Mouse (Mus musculus): Measurements from ENCODE around the gene Bysl. TPM values are rescaled to one million over a fixed set of nuclear protein-coding genes. Genes with fewer than 3 reads are reported as not detected.

Gene Bysl
- total RNA-seq, 2 experiments from 2014 or later: 18.3 to 18.7 TPM

- DNase-seq (ENCODE audit: low spot score in 2 of 2): no peak
Measured at GRCm38 (mm10) chr17:47552994-47553393, 58.3 kb downstream of the Bysl start.

DNA sequence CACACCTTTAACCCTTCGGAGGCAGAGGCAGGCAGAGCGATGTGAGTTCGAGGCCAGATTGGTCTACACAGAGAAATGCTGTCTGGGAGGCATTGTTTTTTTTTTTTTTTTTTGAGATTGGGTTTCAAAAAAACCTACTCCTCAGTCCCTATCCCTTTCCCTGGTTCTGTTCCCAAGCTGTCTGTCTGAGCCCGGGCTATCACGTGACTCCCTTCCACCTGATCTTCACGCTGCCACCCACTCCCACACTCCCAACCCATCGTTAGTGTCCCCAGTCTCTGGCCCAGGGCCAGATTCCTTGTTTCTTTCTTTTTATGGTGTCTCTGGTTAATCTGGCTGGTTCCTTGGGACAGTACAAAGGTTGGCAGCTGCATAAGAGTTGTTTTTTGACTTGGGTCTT lies 60.2 kb downstream of the Bysl start:
- no peak for DNase-seq (ENCODE audit: low spot score in 2 of 2)

Other genes starting within 250 kb of the Bysl start
- 10 to 100 TPM; 30.0 to 33.6 TPM for gene Mrps10, start 242.6 kb downstream of the Bysl start, total RNA-seq (2021)
- gene Guca1b, start 226.1 kb downstream of the Bysl start, total RNA-seq (2021): 1 to 10 TPM; 1.7 to 2.8 TPM
- gene Guca1a, start 210.9 kb downstream of the Bysl start, total RNA-seq (2021): under 1 TPM in 1 of 2 experiments, not detected in 1; 0.40 TPM
- gene AI661453, start 174.9 kb downstream of the Bysl start, total RNA-seq (2021): under 1 TPM; 0.46 to 0.54 TPM
- under 1 TPM in 1 of 2 experiments, not detected in 1; 0.21 TPM for gene 1700001C19Rik, start 174.1 kb downstream of the Bysl start, total RNA-seq (2021)
- 10 to 100 TPM; 16.8 to 19.1 TPM for gene Taf8, start 109.2 kb downstream of the Bysl start, total RNA-seq (2021)
- gene Ccnd3, start 106.4 kb downstream of the Bysl start, total RNA-seq (2021): 10 to 100 TPM; 33.6 to 40.7 TPM
- gene Med20, start 90 bp upstream of the Bysl start, total RNA-seq (2021): 10 to 100 TPM; 33.0 to 33.5 TPM
- 1 to 10 TPM; 3.3 to 8.3 TPM for gene Gm20517, start 97 bp upstream of the Bysl start, total RNA-seq (2021)
- gene Usp49, start 19.2 kb upstream of the Bysl start, total RNA-seq (2021): 10 to 100 TPM in 1 of 2 experiments, 1 to 10 TPM in 1; 8.0 to 11.3 TPM
- 100 to 1,000 TPM; 205 to 227 TPM for gene Tomm6, start 76.9 kb upstream of the Bysl start, total RNA-seq (2021)
- 10 to 100 TPM; 32.2 to 37.0 TPM for gene Frs3, start 77.5 kb upstream of the Bysl start, total RNA-seq (2021)
- 1 to 10 TPM; 4.1 to 5.3 TPM for gene Gm21981, start 83.0 kb upstream of the Bysl start, total RNA-seq (2021)
- gene Prickle4, start 83.2 kb upstream of the Bysl start, total RNA-seq (2021): 1 to 10 TPM; 2.5 to 4.5 TPM
- gene Pgc, start 115.3 kb upstream of the Bysl start, total RNA-seq (2021): not detected
- 10 to 100 TPM; 10.4 to 13.5 TPM for gene Tfeb, start 125.5 kb upstream of the Bysl start, total RNA-seq (2021)
- gene Mdfi, start 223.2 kb upstream of the Bysl start, total RNA-seq (2021): under 1 TPM in 1 of 2 experiments, not detected in 1; 0.88 TPM